Mouse (Mus musculus) frontal cortex, postnatal 36 days (tissue): Measurements from ENCODE around the gene Col8a2.

Experiments used
- DNase-seq, 2 experiments: peaks; one replicate each; pipeline ENCODE4 v3.0.0; 2022; ENCODE audit warnings: low spot score in 2 of 2

The Col8a2 gene

DNA sequence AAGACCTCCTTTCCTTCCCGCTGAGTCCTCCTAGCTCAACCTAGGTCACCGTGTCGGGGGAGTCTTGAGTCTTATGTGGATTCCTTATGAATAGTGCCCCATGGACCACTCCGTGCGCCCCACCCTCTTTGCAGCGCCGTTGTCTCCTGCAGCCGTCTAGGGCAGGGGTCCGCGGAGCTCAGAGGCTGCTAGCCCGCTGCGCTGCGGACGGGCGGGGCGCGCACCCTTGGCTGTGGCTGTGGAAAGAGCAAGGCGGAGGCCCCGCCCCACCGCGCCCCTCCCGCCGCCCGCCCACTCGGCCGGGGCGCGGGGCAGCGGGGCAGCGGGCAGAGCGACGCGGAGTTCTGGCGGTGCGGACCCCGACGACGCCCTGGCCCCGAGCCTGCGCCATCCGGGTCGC, at the start of gene Col8a2:
Col8a2 (plus strand) TSS at position 302 of the 400 bp plus-strand sequence.
- no peak for DNase-seq

GRCm38 (mm10) chr4:126237721-126238242, 48.8 kb upstream of the Col8a2 start:
- peak in 1 of 2 experiments; percentile 59 for DNase-seq

- DNase-seq = no peak
Observed at GRCm38 (mm10) chr4:126239862-126240475, 46.6 kb upstream of the Col8a2 start.

DNA sequence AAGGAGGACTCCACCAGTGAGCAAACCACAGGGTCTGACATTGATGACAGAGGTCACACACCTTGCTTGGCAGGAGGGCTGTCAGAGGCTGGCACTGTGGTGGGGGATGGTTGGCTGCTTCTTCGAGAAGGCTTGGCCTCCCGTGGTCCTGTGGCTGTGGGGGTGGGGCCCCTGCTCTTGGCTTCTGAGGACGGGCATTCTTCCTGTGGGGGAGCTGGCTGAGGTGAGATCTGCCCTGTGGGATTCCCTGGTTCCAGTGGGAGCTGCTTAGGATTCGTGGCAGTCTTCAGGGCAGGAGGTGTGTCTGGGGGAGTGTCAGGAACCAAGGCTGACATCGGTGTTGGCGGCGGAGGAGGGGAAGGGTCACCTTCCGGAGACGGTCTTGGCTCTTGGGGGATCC, 44.6 kb upstream of the Col8a2 start:
- DNase-seq = no peak

- no peak for DNase-seq
Observed at GRCm38 (mm10) chr4:126242510-126242909, 44.1 kb upstream of the Col8a2 start.

DNA sequence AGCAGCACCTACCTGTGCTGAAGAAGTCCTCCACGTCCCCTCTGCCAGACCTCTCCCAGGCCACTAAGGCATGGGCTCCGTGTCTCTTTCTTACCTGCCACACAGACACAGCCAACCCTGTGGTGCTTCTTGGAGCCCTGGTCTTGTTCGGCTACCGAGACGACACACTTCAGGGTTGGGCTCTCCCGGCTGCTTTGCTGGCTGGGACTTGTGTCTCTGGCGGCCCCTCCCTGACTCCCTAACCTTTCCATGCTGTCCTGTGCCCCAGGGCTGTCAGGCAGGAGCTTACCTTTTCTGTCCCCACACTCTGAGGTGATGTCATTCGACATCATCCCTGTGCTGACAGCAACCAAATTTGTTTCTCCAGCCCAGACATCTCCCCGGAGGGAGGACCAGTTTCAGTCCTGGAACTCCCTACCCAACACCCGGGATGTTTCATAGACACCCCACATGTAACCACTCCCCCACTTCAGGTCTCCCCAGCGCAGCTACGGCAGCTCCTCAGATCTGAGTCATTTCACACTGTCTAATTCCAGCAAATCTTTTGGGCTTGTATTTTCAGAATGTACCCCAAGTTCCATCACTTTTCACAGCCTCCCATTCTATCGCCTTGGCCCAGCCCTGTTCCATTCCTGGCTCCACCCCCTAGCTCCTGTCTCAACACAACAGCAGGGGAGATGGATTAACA, 40.2 kb upstream of the Col8a2 start:
- DNase-seq = peak in 1 of 2 experiments; percentile 70

GRCm38 (mm10) chr4:126248261-126248868, 38.2 kb upstream of the Col8a2 start:
- DNase-seq = no peak

- DNase-seq = no peak
Observed at GRCm38 (mm10) chr4:126250659-126251058, 35.9 kb upstream of the Col8a2 start.

- no peak for DNase-seq
Observed at GRCm38 (mm10) chr4:126251655-126252254, 34.8 kb upstream of the Col8a2 start.

- no peak for DNase-seq
Observed at GRCm38 (mm10) chr4:126252411-126253237, 34.0 kb upstream of the Col8a2 start.

DNA sequence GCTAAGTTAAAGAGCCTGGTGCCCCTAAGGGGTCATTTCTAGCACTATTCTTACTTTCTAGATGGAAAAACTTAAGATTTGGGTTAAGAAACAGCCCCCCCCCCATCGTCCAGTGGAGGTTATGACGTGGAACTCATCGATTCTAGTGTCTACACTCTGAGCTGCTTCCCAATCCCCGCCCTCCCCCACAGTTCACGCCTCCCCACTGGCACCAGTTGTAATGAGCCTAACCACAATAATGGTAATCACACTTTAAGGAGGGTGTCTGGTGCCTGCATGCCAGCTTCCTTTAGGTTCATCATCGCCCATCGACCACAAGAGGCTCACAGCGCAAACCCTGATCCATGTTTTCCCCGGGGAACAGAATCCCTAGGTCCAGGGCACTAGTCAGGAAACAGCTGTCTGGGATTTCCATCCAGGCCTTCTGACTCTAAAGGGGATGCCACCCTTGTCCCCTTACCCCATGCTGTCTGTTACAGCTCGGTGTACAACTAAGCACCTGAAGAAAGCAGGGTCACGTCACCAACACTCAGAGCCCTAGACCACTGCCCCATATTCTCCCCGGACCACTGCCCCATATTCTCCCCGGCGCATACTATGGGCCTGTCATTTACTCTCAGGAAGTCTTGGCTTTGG, 32.8 kb upstream of the Col8a2 start:
- no peak for DNase-seq

- peak in 1 of 2 experiments; percentile 78 for DNase-seq
Observed at GRCm38 (mm10) chr4:126254315-126255112, 32.1 kb upstream of the Col8a2 start.

- DNase-seq = no peak
Observed at GRCm38 (mm10) chr4:126255113-126256001, 31.2 kb upstream of the Col8a2 start.

GRCm38 (mm10) chr4:126256131-126256791, 30.3 kb upstream of the Col8a2 start, which contains the start of gene Map7d1:
TSS of gene Map7d1 (minus strand) at chr4:126256343.
- peak; percentile 84 to 88 for DNase-seq

GRCm38 (mm10) chr4:126256967-126257881, 29.4 kb upstream of the Col8a2 start:
- DNase-seq = no peak

DNA sequence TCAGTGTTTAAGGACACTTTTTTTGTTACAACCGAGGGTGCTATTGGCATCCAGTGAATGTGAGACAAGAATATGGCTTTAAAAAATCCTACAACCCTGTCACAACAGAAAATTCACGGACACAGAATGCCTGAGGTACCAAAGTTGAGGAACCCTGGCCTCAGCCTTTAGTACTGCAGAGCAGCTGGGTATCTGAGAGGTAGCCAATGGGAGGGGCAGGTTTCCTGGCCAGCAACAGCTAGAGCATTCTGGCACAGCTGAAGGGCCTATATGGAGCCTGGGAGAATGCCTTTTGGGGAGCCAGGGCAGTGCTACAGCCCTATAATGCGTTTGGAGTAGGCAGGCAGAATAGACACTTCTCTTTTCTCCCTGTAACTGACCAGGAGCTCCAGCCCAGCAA, 27.5 kb upstream of the Col8a2 start:
- DNase-seq = no peak

DNA sequence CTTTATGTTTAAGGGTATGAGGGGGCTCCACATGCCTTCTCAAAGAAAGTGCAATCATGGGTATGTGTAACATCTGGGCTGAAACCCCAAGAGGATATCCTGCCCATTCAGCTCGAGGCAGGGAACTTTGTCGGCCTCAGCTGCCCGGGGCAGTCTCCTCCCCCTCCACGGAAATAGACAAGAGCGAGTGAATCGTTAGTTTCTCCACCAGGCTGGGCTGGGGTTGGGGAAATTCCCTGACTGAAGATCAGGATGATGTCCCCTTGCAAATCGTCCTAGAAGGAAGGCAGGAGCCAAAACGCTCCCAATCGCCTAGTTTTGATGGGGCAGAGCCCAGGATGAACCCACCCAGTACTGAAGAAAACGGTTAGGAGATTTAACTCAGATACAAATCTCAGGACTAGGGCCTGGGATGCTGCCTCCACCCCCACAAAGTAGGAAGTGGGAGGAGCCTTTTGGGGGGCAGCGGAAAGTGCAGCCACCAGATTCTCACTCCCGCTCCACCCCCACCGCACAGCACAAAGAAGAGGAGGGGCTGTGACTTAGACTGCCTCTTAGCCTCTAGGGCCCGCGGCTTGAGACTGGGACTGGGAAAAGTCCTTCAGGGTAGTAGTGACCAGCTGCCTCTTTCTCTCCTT, 27.0 kb upstream of the Col8a2 start:
- no peak for DNase-seq
